Mouse (Mus musculus) brain, adult 2 months (tissue): ENCODE measurements around the gene Syne1.

Experiments used
- DNase-seq: peaks from one replicate; pipeline ENCODE4 v3.0.0; 2011; ENCODE audit warnings: low read depth, low spot score

The Syne1 gene

DNA sequence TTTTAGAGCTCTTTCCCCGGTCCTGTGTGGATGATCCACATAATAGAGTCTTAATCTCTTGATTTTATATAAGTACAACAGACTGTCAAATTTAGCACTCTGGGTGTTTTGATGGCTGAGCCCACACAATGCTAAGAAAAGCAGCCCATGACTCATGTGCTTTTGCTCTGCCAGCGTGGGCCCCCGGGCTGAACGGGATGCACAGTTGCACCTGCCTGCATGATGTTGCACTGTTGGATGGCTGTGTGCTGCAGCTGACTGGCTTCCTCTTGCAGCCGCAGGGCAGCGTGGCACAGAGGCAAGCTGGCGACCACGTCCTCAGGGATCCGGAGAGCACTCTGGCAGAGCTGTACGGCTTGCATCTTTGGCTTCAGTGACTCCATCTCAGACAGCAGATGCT is 347.4 kb downstream of the Syne1 start:
- peak; percentile 95 for DNase-seq

- no peak for DNase-seq
Observed at GRCm38 (mm10) chr10:5197356-5197755, 353.9 kb downstream of the Syne1 start.

- DNase-seq: no peak
Observed at GRCm38 (mm10) chr10:5196267-5196666, 355.0 kb downstream of the Syne1 start.

- no peak for DNase-seq
Observed at GRCm38 (mm10) chr10:5195288-5195687, 356.0 kb downstream of the Syne1 start.

- DNase-seq: peak; percentile 98
Observed at GRCm38 (mm10) chr10:5194671-5195234, 356.5 kb downstream of the Syne1 start.

DNA sequence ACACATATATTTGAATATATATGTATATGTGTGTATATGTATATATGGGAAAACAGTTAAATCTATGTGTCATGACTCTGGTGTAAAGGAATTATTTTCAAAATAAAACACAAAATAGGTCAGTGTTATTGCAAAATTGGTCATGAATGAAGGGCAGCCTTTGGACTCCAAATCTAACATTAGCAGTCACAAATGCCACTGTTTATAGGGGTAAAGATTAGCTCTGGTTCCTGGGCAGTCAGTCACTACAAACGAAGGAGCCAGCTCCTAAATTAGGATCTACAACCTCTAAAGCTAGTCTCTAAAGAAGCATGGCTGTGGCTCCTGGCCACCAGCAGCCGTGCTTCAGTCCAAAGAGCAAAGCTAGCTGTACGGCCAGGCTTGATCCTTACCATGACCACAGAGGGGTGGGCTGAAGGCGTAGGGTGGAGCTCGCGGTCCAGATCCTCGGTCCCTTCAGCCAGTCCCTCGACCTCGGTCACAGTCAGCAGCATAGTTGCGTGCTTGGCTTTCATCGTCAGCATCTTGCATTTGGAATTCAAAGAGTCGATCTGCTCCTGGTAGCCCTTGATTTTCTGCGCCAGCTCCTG is 357.1 kb downstream of the Syne1 start:
- no peak for DNase-seq

- DNase-seq: peak; percentile 66
Observed at GRCm38 (mm10) chr10:5192861-5193490, 358.3 kb downstream of the Syne1 start.

- DNase-seq: peak; percentile 92
Observed at GRCm38 (mm10) chr10:5190756-5191155, 360.5 kb downstream of the Syne1 start.

- DNase-seq: no peak
Observed at GRCm38 (mm10) chr10:5188890-5189289, 362.4 kb downstream of the Syne1 start.

DNA sequence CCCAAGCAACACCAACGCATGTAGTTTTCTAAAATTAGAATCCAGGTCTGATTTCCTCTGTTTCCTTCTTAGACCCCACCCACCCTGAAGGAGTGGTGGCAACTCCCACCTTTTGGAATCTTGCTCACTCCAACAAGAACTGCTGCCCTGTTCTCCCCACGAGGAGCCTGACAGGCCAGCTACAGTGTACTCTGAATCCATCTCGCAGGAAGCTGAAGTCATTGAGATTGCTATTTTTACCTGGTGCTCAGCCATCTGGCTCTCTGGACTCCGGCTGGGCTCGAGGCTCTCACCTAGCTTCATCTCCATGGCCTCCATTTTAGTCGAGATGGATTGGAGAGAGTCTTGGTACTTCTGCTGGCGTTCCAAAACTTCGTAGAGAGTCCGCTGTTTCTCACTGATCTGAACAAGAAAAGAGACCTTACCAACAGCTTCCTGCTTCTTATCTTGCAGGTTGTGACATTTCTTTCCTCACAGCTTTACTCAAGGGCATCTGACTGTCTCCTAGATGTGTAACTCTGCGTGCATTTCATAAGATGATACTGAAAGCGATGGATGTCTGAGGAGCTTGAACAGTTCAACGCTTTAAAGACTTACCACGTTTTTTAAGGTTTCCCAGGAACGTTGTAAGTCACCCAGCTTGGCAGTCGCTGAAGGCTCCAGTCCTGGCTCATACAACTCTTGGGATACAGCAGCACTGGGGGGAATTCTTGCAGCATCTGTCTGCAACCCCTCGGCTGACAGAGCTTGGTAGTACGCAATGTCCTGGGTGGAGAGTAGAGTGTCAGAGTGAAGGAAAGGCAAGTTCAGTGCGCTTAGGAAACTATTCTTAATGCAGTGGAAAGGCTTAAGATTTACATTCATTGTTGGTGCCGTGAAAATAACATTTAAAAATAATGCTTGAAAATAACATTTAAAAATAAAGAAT is 365.9 kb downstream of the Syne1 start:
- peak; percentile 95 for DNase-seq

- DNase-seq: peak; percentile 74
Observed at GRCm38 (mm10) chr10:5181771-5182176, 369.5 kb downstream of the Syne1 start.

DNA sequence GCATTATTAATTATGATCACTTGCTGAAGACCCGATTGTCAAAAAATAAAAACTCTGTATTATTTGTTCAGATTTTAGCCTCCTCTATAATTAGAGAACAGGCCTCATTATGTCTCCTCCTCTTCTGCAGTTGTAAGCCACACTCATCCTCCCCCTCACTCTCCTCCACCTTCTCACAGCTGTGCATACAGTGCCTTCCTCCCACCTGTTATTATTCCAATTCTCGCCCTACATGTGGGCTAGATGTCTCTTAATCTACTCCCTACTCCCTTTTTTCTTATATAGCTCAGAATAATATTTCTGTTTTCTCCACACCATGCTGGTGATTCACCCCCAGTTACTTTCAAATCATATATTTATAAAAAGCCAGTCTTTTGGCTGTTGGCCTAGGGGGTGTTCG is 371.4 kb downstream of the Syne1 start:
- peak; percentile 86 for DNase-seq

- DNase-seq: no peak
Observed at GRCm38 (mm10) chr10:5177446-5178015, 373.8 kb downstream of the Syne1 start.

DNA sequence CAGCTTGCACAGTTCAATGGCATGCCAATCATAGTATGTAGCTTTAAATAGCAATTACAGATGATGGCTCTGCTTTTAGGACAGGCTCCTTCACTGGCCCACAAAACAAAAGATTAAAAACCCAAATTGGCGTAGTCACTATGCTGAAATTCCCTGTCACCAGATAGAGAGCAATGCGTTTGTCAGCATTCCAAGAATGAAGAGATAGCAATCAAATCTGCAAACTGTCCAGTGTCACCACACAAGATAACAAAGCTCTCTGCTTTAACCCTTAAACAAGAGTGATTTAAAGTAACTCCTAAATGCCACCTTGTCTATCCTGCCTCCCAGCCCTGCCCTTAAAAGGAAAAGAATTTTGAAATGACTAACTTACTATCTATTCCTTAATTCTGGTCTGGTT is 374.9 kb downstream of the Syne1 start:
- no peak for DNase-seq

DNA sequence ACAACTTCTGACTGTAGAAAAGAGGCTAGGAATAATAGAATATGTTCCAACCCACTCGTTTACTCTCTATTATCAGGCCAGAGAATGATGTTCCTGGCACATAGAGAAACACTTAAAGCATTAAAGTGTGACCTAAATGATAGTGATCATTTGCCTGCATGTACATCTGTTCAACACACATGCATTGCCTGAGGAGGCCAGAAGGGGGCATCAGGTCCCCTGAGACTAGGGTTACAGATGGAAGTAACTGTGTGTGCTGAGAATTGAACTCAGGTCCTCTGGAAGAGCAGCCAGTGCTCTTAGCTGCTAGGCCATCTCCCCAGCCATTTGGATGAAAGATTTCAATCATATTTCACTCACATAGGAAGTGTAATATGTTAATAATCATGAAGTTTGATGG is 380.9 kb downstream of the Syne1 start:
- DNase-seq: no peak

DNA sequence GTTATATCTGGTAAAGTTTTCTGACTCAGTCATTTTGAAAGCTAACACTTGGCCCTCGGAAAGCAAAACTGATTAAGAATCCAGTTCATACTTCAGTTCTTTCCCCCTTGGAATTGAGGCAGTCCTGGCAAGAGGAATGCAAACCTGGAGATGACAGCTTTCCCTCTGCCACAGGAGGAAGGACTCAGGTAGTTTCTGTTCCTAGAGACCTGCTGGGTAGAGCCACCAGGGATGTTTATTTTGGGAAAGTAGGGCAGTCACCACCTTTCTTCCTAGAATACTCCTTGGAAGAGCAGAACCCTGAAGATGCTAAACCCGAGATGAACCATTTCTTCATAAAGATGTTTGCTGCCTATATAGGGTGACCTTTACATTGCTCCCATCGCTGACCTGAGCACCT is 383.8 kb downstream of the Syne1 start:
- DNase-seq: peak; percentile 76

DNA sequence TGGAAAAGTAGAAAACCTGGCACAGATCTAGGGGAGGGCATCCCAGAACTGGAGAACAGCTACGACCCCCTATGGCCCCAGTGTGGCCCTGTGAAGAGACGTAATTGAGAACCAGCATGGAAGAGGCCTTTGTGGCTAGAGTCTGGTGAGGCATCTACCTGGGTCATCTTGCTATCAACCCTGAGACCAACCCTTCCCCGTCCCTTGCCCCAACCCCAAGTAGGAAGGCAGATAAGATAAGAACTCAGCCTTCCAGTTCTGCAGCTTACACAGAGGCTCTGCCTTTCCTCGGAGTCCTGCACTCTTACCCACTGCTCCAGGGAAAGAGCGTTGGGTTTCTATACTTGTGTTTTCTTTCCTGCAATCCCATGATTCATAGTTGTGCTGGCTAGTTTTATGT is 385.8 kb downstream of the Syne1 start:
- DNase-seq: no peak

DNA sequence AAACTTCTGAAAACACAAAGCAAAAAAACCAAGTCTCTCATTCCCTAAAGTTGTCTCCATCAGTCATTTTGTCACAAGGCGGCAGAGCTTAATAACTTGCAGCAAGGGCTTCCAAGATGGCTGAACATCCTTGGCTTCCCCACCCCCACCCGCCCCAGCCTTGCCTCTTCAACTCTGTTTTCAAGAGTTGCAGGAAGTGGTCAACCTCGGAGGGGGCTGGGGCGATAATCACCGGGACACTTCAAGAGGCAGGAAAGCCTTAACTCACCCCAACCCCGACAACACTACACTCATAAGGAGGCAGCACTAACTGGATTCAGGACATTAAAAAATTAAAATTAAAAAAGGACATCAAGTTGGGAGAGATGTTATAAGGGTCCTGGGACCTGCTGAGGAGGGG is 387.5 kb downstream of the Syne1 start:
- DNase-seq: no peak

- DNase-seq: no peak
Observed at GRCm38 (mm10) chr10:5163286-5163685, 388.0 kb downstream of the Syne1 start.

DNA sequence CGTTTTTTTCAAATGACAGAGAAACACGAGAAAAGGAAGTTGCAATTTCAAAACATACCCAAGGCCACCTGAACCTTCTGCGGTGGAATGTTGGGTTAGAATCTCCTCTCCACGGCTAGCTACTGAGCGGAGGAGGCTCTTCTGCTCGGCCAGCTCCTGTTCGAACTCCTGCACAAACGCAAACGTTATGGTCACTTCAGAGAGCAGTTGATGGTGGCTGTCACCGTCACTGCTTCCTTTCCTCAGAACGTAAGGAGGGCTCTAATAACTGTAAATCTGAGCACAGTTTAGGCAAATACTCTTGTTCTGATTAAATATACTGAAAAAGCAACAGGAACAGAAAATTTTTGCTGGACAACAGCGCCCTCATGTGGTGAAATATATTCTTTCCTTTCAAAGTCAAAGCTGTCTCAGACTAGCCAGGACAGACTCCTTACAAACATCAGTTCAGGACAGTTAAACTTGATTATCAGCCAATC is 389.8 kb downstream of the Syne1 start:
- DNase-seq: peak; percentile 70

DNA sequence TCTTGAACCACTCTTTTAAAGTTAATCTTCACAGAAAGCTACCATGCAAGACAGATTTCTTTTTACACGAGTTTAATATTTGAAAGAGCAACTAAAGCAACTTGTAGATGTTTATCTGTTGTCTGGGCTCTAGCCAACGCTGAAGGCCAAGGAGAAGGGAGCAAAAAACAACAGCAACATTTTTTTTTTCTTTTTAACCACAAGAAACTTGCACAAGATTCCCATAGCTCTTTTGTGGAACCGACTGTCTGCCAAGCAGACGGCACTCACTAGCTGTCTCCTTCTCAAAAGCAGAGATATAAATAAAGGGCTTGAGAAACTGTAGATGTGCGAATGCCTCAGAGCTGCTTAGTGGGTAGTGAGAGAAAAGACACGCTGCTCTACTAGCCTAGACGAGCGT is 391.6 kb downstream of the Syne1 start:
- DNase-seq: peak; percentile 68

GRCm38 (mm10) chr10:5153047-5153446 is 398.2 kb downstream of the Syne1 start:
- DNase-seq: no peak
